Mouse (Mus musculus) thymus, adult 2 months (tissue): ENCODE measurements around the gene Fuz.

Experiments
- CTCF ChIP-seq: fragments of 200-500 bp; IDR thresholded peaks from 2 replicates; pipeline ENCODE4 v1.5.1; 2012; ENCODE audit warnings: mild to moderate bottlenecking, control low read depth, low read length, moderate library complexity, borderline replicate concordance; ENCODE audit not compliant: control insufficient read depth, poor library complexity, insufficient read depth; ENCODE audit errors: extremely low read depth
- POLR2A ChIP-seq: fragments of 200-500 bp; IDR thresholded peaks from 2 replicates; pipeline ENCODE4 v1.6.1; 2012; ENCODE audit warnings: mild to moderate bottlenecking, low read length, control low read depth, moderate library complexity; ENCODE audit not compliant: control insufficient read depth, poor library complexity, insufficient read depth; ENCODE audit errors: extremely low read depth

DNA sequence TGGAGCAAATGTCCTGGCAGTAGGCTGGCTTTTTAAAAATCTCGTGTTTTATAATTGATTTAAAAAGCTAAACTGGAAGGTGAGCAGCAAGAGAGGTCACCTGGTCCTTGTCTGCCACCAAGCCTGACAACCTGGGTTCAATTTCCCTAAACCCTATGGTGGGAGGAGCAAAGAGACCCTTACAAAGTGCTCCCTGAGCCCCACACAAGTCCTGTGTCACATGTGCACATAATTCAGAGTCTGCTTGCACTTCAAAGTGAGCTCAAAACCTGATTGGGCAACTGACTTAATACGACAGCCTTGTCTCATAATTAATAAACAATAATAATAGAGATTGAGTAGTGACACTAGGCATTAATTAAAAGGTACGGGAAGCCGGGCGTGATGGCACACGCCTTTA lies 25.3 kb upstream of the Fuz start:
- TF ChIP-seq CTCF = no peak
- TF ChIP-seq POLR2A = no peak
